8 mouse cellular contexts compared by ENCODE assay signal in the genomic region with DNA sequence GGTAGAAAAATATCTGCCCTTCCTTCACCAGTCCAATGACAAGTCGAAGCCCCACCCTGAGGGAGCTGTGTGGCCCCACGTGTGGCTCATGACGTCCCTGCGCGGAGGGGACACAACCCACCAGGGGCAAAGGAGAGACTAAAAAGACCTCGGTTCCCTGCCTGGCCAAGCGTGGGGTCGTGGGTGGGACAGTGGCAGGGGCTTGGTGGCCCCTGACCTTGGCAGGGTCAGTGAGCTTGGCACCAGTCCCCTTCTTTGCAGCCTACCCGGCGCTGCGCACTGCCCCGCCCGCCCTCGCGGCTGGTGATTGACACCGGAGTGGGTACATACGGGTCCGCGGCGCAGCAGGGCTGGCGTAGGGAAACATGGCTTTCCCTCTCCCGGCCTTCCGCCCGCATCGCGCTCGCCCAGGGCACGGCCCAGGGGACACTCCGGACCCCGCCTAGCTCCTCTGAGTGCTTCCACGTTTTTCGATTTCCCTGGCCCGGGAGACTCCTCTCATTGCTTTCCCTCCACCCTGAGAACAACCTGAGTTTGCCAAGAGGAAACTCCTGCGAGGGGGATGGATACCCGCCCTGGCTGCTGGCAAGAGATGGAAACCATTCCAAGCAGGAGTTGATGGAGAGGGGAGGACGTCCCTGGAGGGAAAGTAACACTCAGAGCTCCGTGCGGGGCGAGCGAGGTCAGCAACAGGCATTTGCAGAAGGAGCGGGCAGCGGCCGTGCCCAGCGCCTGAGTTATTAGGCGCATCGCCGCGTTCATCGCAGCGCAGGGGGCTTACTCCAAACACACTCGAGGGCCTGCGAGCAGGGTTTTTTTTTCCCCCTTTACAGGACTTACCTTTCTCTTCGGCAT. TPM values are rescaled to one million over a fixed set of nuclear protein-coding genes. Genes with fewer than 3 reads are reported as not detected.
DNase-seq lines count a peak whose midpoint lies in the region; ATAC-seq and TF ChIP-seq lines count a peak whose summit lies in the region.

No protein-coding gene starts in this region.

- TF ChIP-seq POLR2A in olfactory bulb, adult 2 months (IDR thresholded peaks at IDR 0.05; ENCODE audit: insufficient read depth, low read depth, low read length) = no peak

- DNase-seq in cerebellum, adult 11-12 months = peak; percentile 71
- DNase-seq in forebrain, postnatal 0 days = peak; percentile 80
- DNase-seq in heart, postnatal 36 days = peak; percentile 46 to 60
- DNase-seq in layer of hippocampus, adult 2 months (ENCODE audit: low spot score in 2 of 2) = peak; percentile 65 to 75
- DNase-seq in lung, adult 18-20 months = peak; percentile 35 to 42
- DNase-seq in thymus, postnatal 36 days = peak; percentile 12 to 29

- peak overlapping the region; percentile 77 for H3K4me3 ChIP-seq in E14TG2a.4 (replicated peaks; ENCODE audit: low read length)
- peak overlapping the region; percentile 61 for H3K4me3 ChIP-seq in forebrain, postnatal 0 days (ENCODE audit: low read depth, low read length)
- peak overlapping the region; percentile 92 for H3K4me3 ChIP-seq in layer of hippocampus, adult 2 months
- peak overlapping the region; percentile 74 for H3K4me3 ChIP-seq in olfactory bulb, adult 2 months (ENCODE audit: insufficient read depth, low read depth, low read length)

- peaks cover 7% of the 10 kb centered on the region; the same call in 1 of the 2 replicates for H3K9me3 ChIP-seq in E14TG2a.4 (ENCODE audit: low read length)
- H3K9me3 ChIP-seq in forebrain, postnatal 0 days (ENCODE audit: low read length) = no peaks in the 10 kb centered on the region

- no peak for TF ChIP-seq CTCF in E14TG2a.4 (conservative IDR thresholded peaks at IDR 0.05; ENCODE audit: low read length)
- TF ChIP-seq CTCF in forebrain, postnatal 0 days (IDR thresholded peaks at IDR 0.05; ENCODE audit: low read depth) = 0 out of 2 replicates have a peak, but pooled peaks have one; percentile 6
- TF ChIP-seq CTCF in layer of hippocampus, adult 2 months (conservative IDR thresholded peaks at IDR 0.05) = no peak
- TF ChIP-seq CTCF in olfactory bulb, adult 2 months (IDR thresholded peaks at IDR 0.05; ENCODE audit: insufficient read depth, low read depth, low read length) = no peak

- H3K27me3 ChIP-seq in E14TG2a.4 (ENCODE audit: insufficient read depth, low read length) = peaks cover 33% of the 10 kb centered on the region
- no peaks in the 10 kb centered on the region for H3K27me3 ChIP-seq in forebrain, postnatal 0 days (ENCODE audit: insufficient read depth, low read length)

- intact Hi-C loops in heart, postnatal 36 days (cut with DNase I) = loop anchor here (2.0 kb wide), 1 partner anchor 171 kb away; a partner anchor contains a TSS

- H3K4me2 ChIP-seq in forebrain, postnatal 0 days (ENCODE audit: low read depth) = peak overlapping the region; percentile 94

- WGBS in forebrain, postnatal 0 days = 3% methylated on average over 53 of the region's 53 CpGs
- 1% methylated on average over 53 of the region's 53 CpGs for WGBS in olfactory bulb, adult 2 months

- peak; percentile 81 for ATAC-seq in forebrain, postnatal 0 days

- peaks cover 9% of the 10 kb centered on the region for H3K4me1 ChIP-seq in E14TG2a.4 (replicated peaks; ENCODE audit: low read depth, low read length)
- peaks cover 6% of the 10 kb centered on the region; the same call in 1 of the 2 replicates for H3K4me1 ChIP-seq in forebrain, postnatal 0 days (ENCODE audit: insufficient read depth)
- H3K4me1 ChIP-seq in olfactory bulb, adult 2 months (ENCODE audit: control insufficient read depth, insufficient read depth, low read length) = no peaks in the 10 kb centered on the region

- peak overlapping the region; percentile 54 for H3K9ac ChIP-seq in forebrain, postnatal 0 days

- H3K27ac ChIP-seq in forebrain, postnatal 0 days (ENCODE audit: low read depth, low read length) = peak overlapping the region; percentile 86
- H3K27ac ChIP-seq in layer of hippocampus, adult 2 months = peak overlapping the region; percentile 95
- H3K27ac ChIP-seq in olfactory bulb, adult 2 months (ENCODE audit: insufficient read depth, low read depth, low read length) = peak overlapping the region; percentile 65

- H3K36me3 ChIP-seq in E14TG2a.4 (ENCODE audit: insufficient read depth, low read length) = no peaks in the 10 kb centered on the region
- H3K36me3 ChIP-seq in forebrain, postnatal 0 days (ENCODE audit: insufficient read depth) = no peaks in the 10 kb centered on the region

RNA-seq across cellular contexts. Expression of a gene that starts 0.7 kb away (rescaled TPM):
- total RNA-seq in forebrain, postnatal 0 days (2014; rRNA removed) = 74.6 and 83.9 TPM in 2 replicates
- polyA plus RNA-seq in forebrain, postnatal 0 days (2015; fragmentation: Nextera tagmentation; extraction: Ambion mirVana) = 213 and 222 TPM in 2 replicates
- 10 to 100 TPM; 10.6 to 10.8 TPM for total RNA-seq in heart, postnatal 36 days (2021)
- 10 to 100 TPM; 86.8 to 89.5 TPM for total RNA-seq in layer of hippocampus, adult 2 months (2021)
- not detected in 2 replicates for polyA plus RNA-seq in olfactory bulb, adult 2 months (2012; ENCODE audit: insufficient read depth, insufficient read length, low replicate concordance, missing spikeins)

Comparison
In these comparisons a context has a peak if more than half of its experiments do, and no peak if none do; other contexts are left out.
1. Peak in every context shown above with its lines: DNase-seq, ATAC-seq, H3K4me3 ChIP-seq and H3K27ac ChIP-seq.
2. DNase-seq: peak in every context shown above with its lines; median percentile 80 in forebrain, postnatal 0 days; 71 in cerebellum, adult 11-12 months; 70 in layer of hippocampus, adult 2 months; 53 in heart, postnatal 36 days; 38 in lung, adult 18-20 months; 20 in thymus, postnatal 36 days.